Mouse (Mus musculus) intestine, embryonic 14.5 days (tissue): ENCODE measurements around the gene Paqr5. TPM values are rescaled to one million over a fixed set of nuclear protein-coding genes. Genes with fewer than 3 reads are reported as not detected.

Experiments
- ATAC-seq: fragments of 200-750 bp; cut with Nextera tagmentation; replicated peaks from 2 replicates; pipeline ENCODE4 v1.8.0; 2017; ENCODE audit warnings: low read depth, moderate number of reproducible peaks, moderate TSS enrichment, moderate library complexity; ENCODE audit not compliant: low FRiP score, low TSS enrichment
- DNase-seq: peaks from one replicate; pipeline ENCODE4 v3.0.0-alpha.2; 2018; ENCODE audit warnings: low spot score
- H3K27ac ChIP-seq: fragments of 300-500 bp; sonication (generic); 2 replicates; pipeline ENCODE4 v1.5.1; 2014; ENCODE audit warnings: low read depth, mild to moderate bottlenecking, control low read depth
- H3K27me3 ChIP-seq: fragments of 300-500 bp; sonication (generic); replicated peaks from 2 replicates; pipeline ENCODE4 v1.6.1; 2014; ENCODE audit warnings: low read length, control low read depth; ENCODE audit not compliant: control insufficient read depth, insufficient read depth
- H3K36me3 ChIP-seq: fragments of 300-500 bp; sonication (generic); 2 replicates; pipeline ENCODE4 v1.6.1; 2014; ENCODE audit warnings: low read length, control low read depth; ENCODE audit not compliant: control insufficient read depth, insufficient read depth
- H3K4me1 ChIP-seq: fragments of 300-500 bp; sonication (generic); replicated peaks from 2 replicates; pipeline ENCODE4 v1.6.1; 2014; ENCODE audit warnings: low read length, control low read depth, mixed read lengths; ENCODE audit not compliant: control insufficient read depth, insufficient read depth
- H3K4me2 ChIP-seq: fragments of 300-500 bp; sonication (generic); 2 replicates; pipeline ENCODE4 v1.6.1; 2014; ENCODE audit warnings: low read length
- H3K4me3 ChIP-seq: fragments of 300-500 bp; sonication (generic); 2 replicates; pipeline ENCODE4 v1.5.1; 2014; ENCODE audit warnings: low read depth, low read length, control low read depth, mixed read lengths
- H3K9ac ChIP-seq: fragments of 300-500 bp; sonication (generic); 2 replicates; pipeline ENCODE4 v1.6.1; 2014; ENCODE audit warnings: mild to moderate bottlenecking, low read length
- H3K9me3 ChIP-seq: fragments of 300-500 bp; sonication (generic); 2 replicates; pipeline ENCODE4 v1.6.1; 2016; ENCODE audit warnings: low read length, control low read depth; ENCODE audit not compliant: control insufficient read depth
- WGBS: fragments of 180-500 bp; shearing (Covaris S2); extraction: QIAGEN DNeasy Blood & Tissue Kit; methylation state at CpG from one replicate; pipeline ENCODE4 v1.1.7; 2014; 5-methylcytosine and 5-hydroxymethylcytosine counted together
- polyA plus RNA-seq: library from polyadenylated mRNA; unstranded; fragments of >200 nt; fragmentation: Nextera tagmentation; extraction: Ambion mirVana; gene quantifications from 2 replicates; pipeline ENCODE4 v1.2.1, GENCODE M21; 2014

Gene Paqr5
- polyA plus RNA-seq, 1 experiment from 2014 or later: 8.1 TPM

DNA sequence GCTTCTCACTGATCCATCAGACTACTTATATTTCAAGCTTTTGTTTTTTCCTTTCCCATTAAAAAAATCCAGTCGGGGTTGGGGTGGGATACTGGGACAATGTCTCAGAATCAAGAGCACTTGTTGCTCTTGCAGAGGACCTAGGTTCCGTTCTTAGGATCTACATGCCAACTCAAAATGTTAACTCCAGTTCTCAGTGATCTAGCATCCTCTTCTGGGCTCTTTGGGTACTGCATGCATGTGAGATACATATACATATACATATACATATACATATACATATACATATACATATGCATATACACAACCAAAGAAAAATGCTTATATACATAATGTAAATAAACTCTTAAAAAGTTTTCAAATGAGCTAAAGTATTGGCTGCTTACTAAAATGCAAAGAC, 46.7 kb downstream of the Paqr5 start:
- no peak for ATAC-seq
- Histone ChIP-seq H3K27ac (no peak overlapping the region), H3K27me3 (no peaks in the 10 kb centered on the region), H3K9ac (no peak overlapping the region), H3K36me3 (no peaks in the 10 kb centered on the region), H3K9me3 (no peaks in the 10 kb centered on the region), H3K4me3 (no peak overlapping the region), H3K4me1 (no peaks in the 10 kb centered on the region), H3K4me2 (no peak overlapping the region)
- WGBS: 95% methylated on average over 2 of the region's 2 CpGs
- DNase-seq: no peak

DNA sequence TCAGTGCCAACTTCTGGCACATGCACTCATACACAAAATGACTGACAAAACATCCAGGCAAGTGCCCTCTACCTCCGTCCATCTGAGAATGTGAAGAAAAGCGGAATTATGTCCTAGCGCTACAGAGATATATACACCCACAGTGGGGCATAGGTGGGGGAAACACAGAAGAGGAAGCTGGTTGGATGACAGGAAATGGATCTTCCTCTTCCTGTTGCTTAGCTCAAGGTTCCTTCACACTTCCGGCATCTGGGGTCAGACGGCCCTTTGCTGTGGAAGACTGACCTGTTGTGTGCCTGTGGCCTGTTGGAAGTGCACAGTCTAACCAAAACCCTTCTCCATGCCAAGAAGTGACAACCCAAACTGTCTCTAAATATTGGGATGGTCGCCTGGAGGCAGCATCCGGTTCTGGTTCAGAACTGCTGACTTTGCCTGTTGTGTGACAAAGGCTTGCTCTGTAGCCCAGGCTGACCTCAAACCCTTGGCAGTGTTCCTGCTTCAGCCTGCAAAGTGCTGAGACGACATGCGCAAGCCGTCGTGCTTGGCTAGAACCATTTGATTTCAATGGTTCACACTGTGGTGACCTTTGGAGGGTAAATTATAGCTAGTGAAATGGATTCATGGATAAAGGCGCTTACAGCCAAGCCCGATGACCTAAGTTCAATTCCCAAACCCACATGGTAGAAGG, 49.3 kb downstream of the Paqr5 start:
- no peak for DNase-seq
- Histone ChIP-seq H3K27ac (no peak overlapping the region), H3K36me3 (no peaks in the 10 kb centered on the region), H3K9ac (no peak overlapping the region), H3K4me3 (no peak overlapping the region), H3K4me2 (no peak overlapping the region), H3K9me3 (no peaks in the 10 kb centered on the region), H3K27me3 (no peaks in the 10 kb centered on the region), H3K4me1 (no peaks in the 10 kb centered on the region)
- no peak for ATAC-seq
- 86% methylated on average over 13 of the region's 13 CpGs for WGBS

- 41% methylated on average over 9 of the region's 9 CpGs for WGBS
- Histone ChIP-seq H3K9ac (no peak overlapping the region), H3K4me3 (no peak overlapping the region), H3K4me1 (no peaks in the 10 kb centered on the region), H3K36me3 (no peaks in the 10 kb centered on the region), H3K4me2 (no peak overlapping the region), H3K9me3 (no peaks in the 10 kb centered on the region), H3K27me3 (no peaks in the 10 kb centered on the region), H3K27ac (no peak overlapping the region)
- DNase-seq: no peak
- no peak for ATAC-seq
These were observed 54.6 kb downstream of the Paqr5 start for GRCm38 (mm10) chr9:61972031-61972430.

DNA sequence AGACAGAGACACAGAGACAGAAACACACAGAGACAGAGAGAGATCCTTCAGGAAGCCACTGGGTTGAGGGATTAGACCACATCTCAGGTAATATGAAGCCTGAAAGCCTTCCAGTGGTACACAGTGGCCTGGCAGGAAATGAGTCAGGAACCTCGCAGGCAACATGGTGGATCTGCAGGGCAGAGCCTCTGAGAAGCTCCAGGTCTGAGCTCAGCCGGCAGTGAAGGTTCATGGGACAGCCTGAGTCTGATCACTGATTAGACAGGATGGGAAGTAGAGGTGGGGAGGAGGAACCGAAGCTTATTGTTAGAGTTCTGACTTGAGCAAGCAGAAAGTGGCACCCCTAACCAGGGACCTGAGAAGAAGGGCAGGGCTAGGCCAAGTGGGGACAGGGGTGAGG, 55.6 kb downstream of the Paqr5 start:
- H3K9ac ChIP-seq: no peak overlapping the region
- no peak for DNase-seq
- H3K4me1 ChIP-seq: no peaks in the 10 kb centered on the region
- no peak for ATAC-seq
- 56% methylated on average over 3 of the region's 3 CpGs for WGBS
- H3K9me3 ChIP-seq: no peaks in the 10 kb centered on the region
- H3K27ac ChIP-seq: no peak overlapping the region
- no peak overlapping the region for H3K4me2 ChIP-seq
- H3K4me3 ChIP-seq: no peak overlapping the region
- no peaks in the 10 kb centered on the region for H3K27me3 ChIP-seq
- no peaks in the 10 kb centered on the region for H3K36me3 ChIP-seq

GRCm38 (mm10) chr9:61967357-61967756, 59.3 kb downstream of the Paqr5 start:
- Histone ChIP-seq H3K4me1 (no peaks in the 10 kb centered on the region), H3K9me3 (no peaks in the 10 kb centered on the region), H3K27ac (no peak overlapping the region), H3K27me3 (no peaks in the 10 kb centered on the region), H3K4me3 (no peak overlapping the region), H3K36me3 (no peaks in the 10 kb centered on the region), H3K4me2 (no peak overlapping the region), H3K9ac (no peak overlapping the region)
- no peak for DNase-seq
- no peak for ATAC-seq
- WGBS: 79% methylated on average over 10 of the region's 10 CpGs

DNA sequence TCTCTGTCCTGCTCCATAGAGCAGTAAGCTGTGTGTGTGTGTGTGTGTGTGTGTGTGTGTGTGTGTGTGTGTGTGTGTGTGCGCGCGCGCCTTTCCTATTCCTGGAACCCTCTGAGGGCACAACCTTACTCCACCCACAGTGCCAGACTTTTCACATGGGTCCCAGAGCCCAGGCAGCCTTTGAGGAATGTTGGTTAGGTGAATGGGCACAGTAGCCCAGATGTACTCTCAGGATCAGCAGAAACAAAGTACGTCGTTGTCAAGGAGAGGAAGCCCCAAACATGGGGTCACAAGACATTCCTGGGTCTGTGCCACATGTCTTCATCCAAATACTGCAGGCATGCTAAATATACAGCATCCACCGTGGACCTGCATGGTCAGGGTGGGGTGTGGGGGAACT, 60.7 kb downstream of the Paqr5 start:
- Histone ChIP-seq H3K4me2 (no peak overlapping the region), H3K9me3 (no peaks in the 10 kb centered on the region), H3K27me3 (no peaks in the 10 kb centered on the region), H3K9ac (no peak overlapping the region), H3K36me3 (no peaks in the 10 kb centered on the region), H3K4me1 (no peaks in the 10 kb centered on the region), H3K27ac (no peak overlapping the region), H3K4me3 (no peak overlapping the region)
- ATAC-seq (no peak), DNase-seq (no peak)
- WGBS: 82% methylated on average over 7 of the region's 7 CpGs

DNA sequence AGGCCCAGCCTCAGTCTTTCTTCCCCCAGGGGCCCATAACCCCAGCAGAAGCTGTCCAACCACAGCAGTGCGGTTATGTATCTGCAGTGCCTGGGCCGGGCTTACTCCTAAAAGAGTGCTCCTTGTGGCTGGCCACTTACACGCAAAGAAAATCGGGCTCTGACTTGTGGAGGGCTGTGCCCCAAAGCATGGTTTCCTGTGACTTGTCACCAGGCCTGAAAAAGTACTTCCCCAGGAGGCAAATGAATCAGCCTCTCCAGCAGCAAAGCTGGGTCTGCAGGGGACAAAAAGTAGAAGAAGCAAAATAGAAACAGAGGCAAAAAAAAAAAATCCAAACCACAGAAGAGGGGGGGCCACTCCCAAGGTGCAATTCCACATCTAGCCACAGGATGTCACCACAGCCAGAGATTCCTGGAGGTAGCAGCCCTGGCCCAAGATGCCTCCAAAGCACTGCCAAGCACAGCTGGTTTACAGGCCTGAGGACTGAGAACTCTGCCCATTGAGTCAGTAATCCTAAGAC, 61.2 kb downstream of the Paqr5 start:
- H3K4me3 ChIP-seq: no peak overlapping the region
- 45% methylated on average over 4 of the region's 4 CpGs for WGBS
- H3K9me3 ChIP-seq: no peaks in the 10 kb centered on the region
- no peaks in the 10 kb centered on the region for H3K36me3 ChIP-seq
- ATAC-seq: peak; percentile 66; the same call in 1 of the 2 replicates
- DNase-seq: peak; percentile 90
- 0 out of 2 replicates have a peak, but pooled peaks cover 5% of the 10 kb centered on the region for H3K4me1 ChIP-seq
- H3K9ac ChIP-seq: no peak overlapping the region
- no peak overlapping the region for H3K4me2 ChIP-seq
- no peak overlapping the region for H3K27ac ChIP-seq
- no peaks in the 10 kb centered on the region for H3K27me3 ChIP-seq

DNA sequence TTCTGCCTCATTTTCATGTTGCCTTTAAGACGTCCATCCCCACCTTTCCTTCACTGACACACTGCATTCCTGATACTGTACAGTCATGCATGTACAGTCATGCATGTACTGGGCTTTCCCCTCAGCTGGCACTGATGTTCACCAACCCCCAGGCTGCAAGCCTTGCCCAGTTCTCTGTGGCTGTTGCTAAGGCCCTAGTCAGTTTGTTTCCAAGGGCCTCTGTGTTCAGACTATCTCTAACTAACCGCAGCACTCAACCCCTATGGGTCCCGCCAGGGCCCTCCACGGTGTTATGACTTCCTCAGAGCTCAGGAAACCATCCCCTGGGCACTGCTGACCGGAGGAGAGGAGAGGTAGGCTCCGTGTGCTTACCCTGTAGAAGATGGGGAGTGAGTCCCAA, 63.3 kb downstream of the Paqr5 start:
- DNase-seq (no peak), ATAC-seq (no peak)
- 0 out of 2 replicates have a peak, but pooled peaks cover 6% of the 10 kb centered on the region for H3K4me1 ChIP-seq
- H3K9ac ChIP-seq: no peak overlapping the region
- no peaks in the 10 kb centered on the region for H3K9me3 ChIP-seq
- no peaks in the 10 kb centered on the region for H3K27me3 ChIP-seq
- no peaks in the 10 kb centered on the region for H3K36me3 ChIP-seq
- H3K4me3 ChIP-seq: no peak overlapping the region
- no peak overlapping the region for H3K27ac ChIP-seq
- WGBS: 73% methylated on average over 6 of the region's 6 CpGs
- no peak overlapping the region for H3K4me2 ChIP-seq

GRCm38 (mm10) chr9:61961181-61961580, 65.5 kb downstream of the Paqr5 start:
- Histone ChIP-seq H3K27me3 (no peaks in the 10 kb centered on the region), H3K4me2 (no peak overlapping the region), H3K36me3 (no peaks in the 10 kb centered on the region), H3K4me1 (0 out of 2 replicates have a peak, but pooled peaks cover 6% of the 10 kb centered on the region), H3K9ac (no peak overlapping the region), H3K4me3 (no peak overlapping the region), H3K27ac (no peak overlapping the region), H3K9me3 (no peaks in the 10 kb centered on the region)
- ATAC-seq (no peak), DNase-seq (no peak)
- WGBS: 74% methylated on average over 4 of the region's 4 CpGs
